Mouse (Mus musculus): Measurements from ENCODE around the gene Ank3. TPM values are rescaled to one million over a fixed set of nuclear protein-coding genes. Genes with fewer than 3 reads are reported as not detected.
A peak's percentile ranks its signal among the peaks of the same experiment; 100 is the strongest.

Ank3 gene
- total RNA-seq, 2 experiments from 2014 or later, result 78.0 to 88.7 TPM

DNA sequence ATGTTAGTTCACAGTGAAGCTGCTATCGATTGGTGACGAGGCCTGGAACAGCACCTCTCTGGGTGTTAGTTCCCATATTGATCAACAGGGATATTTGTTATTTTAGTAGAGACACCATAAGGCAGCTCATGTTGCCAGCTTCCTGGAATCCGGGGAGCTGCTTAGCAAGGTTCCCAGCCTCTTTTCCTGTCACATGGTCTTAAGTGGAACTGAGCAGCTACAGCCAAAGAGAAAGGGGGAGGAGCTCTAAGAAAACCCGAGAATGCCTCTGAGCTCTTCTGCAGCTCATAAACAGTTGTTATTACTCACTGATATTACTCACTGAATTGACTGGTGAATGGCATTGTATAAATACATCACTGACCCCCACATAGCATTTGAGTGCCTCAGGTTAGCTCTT is 318.3 kb downstream of the Ank3 start:
- DNase-seq (ENCODE audit: low spot score), result no peak

DNA sequence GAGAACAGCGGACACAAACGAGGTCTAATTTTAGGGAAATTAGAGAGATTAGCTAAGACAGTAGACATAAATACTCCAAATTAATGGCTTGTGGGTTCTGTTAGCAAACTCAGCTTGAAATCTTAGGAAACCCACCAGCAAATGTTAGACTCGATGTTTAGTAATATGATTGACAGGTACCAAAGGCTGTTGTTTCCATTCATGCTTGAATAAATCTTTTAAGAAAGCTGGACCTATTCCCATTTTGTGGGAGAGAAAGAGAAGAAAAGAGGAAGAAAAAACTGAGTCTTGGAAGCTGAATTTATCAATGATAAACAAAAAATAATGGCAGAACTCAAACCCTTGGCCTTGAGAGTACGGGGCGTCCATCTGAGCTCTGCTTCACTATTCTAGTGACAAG is 320.8 kb downstream of the Ank3 start:
- no peak for DNase-seq (ENCODE audit: low spot score)

DNA sequence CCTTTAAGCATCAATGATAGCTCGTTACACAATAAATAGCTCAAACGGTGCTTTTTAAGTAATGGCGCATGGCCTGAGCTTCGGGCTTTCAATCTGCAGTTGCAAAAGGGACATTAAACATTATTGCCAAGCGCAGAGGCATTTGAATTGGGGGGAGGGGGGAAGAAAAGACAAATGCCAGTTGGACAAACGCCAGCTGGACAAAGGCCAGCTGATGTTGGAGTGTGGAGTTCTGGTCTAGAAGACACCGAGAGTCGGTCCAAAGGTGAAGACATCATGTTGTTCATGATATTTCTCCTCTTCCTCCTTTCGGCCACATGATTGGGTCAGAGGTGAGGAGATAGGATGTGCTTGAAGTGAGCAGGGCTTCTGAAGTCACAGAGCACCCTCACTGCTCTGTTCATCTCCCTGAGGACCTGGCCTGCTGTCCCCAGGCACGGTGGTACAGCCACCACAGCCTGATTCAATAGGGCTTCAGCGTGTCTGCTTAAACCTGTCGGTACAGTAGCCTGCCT is 321.4 kb downstream of the Ank3 start:
- no peak for DNase-seq (ENCODE audit: low spot score)

DNA sequence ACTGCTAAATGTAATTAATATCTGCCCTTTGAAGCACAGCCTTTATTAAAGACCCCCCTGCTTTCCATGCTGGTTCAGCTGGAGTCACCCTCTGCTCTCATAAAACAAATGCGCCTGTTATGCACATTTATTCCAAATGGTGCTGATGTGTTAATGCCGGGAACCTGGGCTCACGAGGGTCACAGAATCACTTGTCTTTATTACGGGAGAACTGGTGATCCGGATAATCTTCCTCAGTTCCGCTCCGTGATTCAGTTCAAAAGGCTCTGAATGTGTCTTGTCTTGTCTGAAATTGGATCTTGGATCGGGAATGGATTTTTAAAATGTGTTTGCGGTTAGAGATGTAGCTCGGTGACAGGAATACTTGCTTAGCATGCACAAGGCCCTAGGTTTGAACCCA is 321.9 kb downstream of the Ank3 start:
- no peak for DNase-seq (ENCODE audit: low spot score)

DNA sequence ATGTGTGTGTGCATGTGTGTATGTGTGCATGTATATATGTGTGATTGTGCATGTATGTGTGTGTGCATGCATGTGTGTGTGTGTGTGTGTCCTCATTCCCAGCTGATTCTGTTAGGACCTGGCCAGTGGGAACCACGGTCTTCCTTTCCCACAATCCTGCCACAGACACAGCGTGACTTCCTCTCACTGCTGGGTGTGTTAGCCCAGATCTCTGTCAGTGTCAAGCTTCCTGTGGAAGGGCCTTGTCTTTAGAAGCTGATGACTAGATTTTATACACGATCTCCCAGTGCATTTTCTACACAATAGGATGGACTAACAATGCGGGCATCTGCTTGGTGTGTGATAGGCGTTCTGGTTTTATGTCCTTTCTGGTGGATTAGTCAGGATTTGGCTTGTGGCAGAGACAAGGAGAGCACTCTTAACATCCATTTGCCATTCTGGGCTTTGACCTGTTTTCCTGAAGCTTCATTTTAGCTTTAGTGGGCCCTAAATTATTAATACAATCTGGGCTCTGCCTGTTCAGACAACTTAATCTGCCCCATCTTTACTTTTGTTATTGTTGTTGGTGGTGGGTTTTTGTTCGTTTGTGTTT is 322.4 kb downstream of the Ank3 start:
- DNase-seq (ENCODE audit: low spot score), result no peak

DNA sequence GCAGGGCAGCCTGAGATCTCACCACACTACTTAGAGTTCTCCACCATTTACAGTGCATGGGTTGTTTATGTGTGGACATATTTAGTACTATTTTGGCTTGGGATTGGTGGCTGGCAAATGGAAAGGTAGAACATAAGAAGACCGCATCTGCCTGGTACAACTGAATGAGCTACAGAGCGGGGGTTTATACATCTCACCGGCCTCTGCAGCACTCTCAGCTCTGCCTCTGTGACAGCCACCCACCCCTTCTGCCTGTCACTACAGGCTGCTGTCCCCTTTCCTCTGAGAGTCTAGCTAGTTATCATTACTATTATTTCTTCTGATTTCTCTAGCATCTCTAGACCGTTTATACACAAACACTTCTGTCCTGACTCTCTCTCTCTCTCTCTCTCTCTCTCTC is 325.6 kb downstream of the Ank3 start:
- no peak for DNase-seq (ENCODE audit: low spot score)

DNA sequence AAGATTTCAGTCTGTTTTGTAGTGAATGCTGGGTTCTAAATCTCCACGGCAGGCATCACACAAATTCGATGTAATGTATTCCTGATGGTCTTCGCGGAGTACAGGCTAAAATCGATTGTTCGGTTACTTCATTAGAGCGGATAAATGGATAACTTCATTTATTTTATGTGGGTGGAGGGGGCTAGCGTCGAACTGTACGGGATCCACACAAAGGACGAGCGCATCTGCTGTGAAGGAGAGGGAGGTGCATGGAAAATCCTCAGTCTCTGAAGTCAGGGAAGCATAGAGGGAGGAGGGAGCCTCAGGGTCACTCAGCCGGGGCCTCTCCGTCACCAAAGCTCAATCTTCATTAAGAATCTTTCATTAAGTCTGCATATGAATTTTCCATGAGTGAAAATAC is 326.5 kb downstream of the Ank3 start:
- DNase-seq (ENCODE audit: low spot score), result no peak

DNA sequence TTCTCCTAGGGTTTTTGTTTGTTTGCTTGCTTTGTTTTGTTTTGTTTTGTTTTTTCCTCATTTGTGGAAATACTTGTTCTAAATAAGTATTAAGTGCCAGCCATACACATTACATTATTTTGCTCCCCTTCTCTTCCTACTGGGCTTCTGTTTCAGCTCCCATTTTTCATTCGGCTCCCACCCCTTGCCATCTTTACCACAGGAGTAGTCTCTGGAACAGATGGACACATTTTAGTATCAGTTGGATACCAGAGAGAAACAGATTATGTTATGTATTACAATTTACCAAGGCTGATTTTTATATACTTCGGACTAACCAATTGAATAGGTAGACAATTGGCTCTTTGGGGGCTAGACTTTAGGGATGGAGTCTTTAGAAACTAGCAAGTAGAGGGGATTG is 327.7 kb downstream of the Ank3 start:
- no peak for DNase-seq (ENCODE audit: low spot score)

DNA sequence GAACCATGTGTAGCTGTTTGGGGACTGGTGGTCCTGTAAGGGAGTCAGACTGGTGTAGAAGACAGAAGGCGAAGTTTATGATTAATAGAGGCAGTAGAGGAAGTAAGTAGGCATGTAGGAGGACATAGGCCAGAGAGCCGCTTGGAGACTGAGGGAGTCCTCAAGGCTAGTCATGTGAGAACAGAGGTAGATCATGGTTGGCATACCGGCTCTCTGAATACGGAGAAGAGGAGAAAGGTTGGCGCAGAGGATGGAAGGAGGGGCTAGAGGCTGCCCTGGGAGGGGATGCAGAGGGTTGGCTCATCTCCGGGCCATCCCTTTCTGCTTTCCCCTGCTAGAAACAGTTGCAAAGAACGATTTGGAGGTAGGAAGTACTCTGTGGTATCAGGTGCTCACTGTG is 328.2 kb downstream of the Ank3 start:
- DNase-seq (ENCODE audit: low spot score), result no peak

DNA sequence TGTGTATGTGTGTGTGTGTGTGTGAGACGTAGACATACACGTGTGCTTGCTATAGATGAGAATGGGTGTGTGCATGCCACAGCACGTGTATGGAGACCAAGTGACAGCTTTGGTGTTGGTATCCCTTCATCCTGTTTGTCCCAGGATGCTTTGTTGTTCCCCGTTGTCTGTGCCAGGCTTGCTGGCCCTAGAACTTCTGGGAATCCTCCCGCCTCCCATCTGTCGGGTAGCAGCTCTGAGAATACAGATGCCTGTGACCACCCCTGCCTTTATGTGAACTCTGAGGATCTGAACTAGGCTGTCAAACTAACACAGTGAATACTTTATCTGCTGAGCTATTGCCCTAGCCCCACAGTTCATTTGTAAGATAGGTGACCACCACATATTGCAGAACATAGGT is 330.3 kb downstream of the Ank3 start:
- DNase-seq (ENCODE audit: low spot score), result no peak

DNA sequence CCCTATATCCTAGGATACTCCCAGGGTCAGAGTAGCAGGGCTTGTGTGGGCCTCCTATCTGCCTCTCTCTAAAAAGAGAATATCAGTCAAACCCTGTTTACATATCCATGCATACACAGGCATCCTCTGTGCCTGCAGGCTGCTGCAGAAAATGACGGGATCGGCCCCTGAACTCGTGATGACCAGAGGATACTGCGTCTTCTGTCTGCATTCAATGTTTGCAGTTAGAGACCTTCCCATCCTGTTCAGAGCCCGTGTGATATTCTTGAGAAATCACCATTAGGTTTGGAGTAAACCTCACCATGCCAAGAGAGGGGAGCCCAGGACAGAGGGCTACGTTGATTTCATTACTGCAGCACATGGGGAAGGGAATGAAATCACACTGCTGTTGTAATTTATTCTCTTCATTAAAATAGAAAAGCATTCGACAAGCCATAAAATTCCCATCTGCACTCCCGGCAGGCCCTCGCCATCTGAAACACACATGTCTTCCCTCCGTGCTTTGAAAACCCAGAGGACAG is 331.8 kb downstream of the Ank3 start:
- no peak for DNase-seq (ENCODE audit: low spot score)

DNA sequence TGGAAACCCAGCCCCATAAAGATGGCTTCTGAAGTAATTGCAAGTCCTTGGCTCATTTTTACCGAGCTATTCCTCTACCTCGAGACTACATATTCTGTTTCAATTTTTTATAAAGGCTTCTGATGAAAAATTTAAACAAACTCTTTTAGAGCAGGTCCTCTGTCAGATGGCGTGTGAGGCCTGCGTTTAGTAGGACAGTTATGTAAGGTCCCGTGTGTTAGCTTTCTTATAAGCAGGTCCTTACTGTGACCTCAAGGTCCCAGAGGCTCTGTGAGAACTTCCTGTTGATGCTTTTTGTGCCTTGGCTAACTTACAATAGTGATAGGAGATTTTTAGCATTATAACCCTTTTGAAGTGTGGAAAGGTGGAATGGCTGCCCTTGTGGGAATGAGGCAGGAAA is 332.8 kb downstream of the Ank3 start:
- no peak for DNase-seq (ENCODE audit: low spot score)

DNA sequence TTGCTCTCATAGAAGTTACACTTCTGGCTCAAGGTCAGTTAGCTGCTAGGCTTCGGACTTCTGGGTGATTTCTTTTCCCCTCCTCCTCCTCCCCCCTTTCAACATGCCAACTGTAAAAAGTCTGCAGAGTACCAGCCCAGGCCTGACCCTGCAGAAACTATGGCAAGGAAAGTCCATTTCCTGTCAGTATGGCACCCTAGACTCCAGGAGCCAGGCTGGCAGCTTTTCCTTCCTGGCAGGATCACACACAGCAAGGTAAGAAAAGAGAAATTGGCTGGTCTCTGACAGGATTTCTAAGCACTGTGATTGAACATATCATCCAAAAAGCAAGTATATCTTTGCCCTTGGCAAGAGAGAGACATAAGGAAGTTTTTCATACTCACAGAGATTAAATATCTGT is 333.3 kb downstream of the Ank3 start:
- DNase-seq (ENCODE audit: low spot score), result no peak

DNA sequence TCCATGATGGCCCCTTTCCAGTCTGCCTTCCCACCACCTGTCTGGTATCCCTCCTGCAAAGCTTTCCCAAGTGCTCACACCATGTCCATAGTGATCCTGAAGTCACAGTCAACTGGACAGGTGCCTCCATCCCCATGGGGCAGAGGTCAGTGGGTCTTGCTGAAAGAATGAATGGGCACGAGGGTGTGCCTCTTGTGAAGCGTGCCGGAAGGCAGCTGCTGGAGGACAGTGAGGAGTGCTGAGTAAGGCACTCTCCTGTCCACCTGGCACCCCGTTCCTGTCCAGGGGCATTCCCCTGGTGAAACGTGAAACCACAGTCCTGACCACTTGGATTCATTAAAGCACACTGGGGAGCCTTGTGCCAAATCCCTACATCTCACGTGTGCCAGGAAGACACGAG is 337.7 kb downstream of the Ank3 start:
- no peak for DNase-seq (ENCODE audit: low spot score)

DNA sequence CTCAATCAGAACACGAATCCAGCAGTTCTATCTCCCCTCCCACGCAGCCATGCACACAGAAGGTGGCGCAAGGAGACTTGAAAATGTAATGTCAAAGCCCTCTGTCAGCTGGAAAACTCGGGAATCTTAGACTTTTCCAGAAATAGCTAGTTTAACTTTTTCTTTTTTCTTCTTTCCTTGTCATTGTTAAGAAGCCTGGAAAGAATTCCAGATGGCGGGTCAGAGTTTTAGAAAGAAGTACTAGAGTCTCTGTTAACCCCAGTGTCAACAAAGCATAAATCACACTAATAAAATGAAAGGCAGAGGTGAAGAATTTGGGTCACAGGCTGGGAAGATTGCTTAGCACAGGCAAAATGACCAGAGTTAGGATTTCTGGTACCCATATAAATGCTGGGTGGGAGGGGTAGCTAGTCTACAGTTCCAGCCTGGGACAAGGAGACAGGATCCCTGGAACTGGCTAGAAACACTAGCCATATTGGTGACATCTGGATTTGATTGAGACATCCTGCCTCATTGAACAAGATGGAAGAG is 340.2 kb downstream of the Ank3 start:
- no peak for DNase-seq (ENCODE audit: low spot score)

DNA sequence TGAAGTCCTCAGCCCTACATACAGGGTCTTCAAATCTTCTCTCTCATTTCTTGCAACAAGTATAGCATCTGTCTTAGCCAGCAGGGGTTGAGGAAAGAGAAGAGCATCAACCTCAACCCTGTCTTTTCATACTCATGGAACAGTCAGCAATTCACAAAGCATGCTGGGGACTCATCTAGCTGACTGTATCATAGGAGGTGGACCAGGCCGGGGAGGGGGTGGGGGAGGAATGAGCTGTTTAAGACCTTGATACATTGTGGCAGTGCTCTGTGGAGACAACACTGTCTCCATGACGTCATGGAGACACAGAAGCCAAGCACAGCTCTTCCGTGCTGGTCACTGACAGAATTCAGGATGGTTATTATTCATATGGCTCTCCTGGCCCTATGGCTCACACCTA is 344.0 kb downstream of the Ank3 start:
- DNase-seq (ENCODE audit: low spot score), result no peak

DNA sequence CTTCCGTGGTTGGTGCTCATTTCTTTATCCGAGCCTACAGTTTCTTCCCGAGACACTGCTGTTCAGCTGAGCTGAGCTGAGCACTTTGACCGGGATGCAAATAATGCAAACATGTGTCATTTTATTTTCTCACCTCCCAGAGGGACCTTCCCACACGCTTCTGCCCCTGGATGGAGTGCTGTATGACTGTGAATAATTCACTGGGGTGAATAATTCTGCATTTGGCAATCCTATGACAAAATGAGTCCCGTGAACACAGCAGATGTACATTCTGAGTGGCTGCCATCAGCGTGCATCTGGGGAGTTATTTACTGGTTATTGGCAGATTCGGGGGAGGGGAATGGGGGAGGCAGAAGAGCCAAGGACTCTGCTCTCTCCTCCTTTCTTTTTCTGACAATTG is 345.6 kb downstream of the Ank3 start:
- no peak for DNase-seq (ENCODE audit: low spot score)

DNA sequence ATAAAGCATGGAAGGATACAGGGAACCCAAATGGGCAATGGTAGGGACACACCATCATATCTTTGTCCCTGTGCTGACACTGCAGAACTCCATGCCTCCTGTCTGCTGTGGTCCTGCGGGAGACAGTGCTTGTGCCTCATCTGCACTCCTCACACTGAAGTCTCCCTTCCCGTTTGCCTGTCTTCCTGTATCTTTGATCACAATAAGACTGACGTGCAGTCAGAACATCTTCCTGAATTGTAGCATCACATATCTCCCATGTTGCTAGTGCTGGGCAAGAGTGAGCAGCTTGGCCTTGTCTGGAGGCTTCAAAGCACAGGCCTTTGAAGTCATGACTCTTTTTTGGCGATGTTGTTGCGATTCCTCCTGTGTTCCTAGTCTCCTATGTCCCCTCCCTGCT is 346.3 kb downstream of the Ank3 start:
- DNase-seq (ENCODE audit: low spot score), result no peak

DNA sequence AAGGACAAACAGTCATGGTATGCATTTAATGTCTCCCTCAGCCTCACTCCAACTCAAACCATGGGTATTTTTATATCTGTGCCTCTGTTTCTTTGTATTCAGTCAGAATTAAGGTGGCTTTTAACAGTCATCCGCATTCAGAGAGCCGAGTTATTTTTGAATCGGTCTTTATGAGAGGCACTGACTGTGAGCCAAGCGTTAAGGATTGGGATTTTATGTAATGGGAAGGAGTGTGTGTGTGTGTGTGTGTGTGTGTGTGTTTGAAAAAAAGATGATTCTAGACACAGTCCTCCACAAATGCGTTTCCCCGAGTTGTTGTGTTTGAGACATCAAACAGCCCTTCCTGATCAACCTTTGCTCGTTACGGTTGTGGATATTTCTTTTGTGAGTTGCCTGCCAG is 347.7 kb downstream of the Ank3 start:
- no peak for DNase-seq (ENCODE audit: low spot score)

DNA sequence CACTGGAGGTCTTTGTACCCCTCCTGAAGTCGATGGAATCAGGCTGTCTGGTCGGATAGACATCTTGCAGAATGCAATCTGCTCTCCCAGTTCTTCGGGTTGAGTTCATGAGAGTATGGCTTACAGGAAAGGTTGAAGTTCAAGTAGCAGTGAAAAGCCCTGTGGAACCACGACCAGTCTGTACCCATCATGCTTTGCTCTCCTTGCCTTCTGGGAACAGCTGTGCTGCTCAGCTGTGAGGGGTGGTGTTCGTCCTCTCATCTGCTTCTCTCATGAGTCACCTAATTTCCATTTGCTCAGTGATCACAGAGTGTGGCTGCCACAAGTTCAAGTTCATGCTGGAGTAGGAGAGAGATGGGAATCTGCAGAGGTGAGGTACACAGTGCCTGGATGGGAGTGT is 348.2 kb downstream of the Ank3 start:
- DNase-seq (ENCODE audit: low spot score), result no peak

DNA sequence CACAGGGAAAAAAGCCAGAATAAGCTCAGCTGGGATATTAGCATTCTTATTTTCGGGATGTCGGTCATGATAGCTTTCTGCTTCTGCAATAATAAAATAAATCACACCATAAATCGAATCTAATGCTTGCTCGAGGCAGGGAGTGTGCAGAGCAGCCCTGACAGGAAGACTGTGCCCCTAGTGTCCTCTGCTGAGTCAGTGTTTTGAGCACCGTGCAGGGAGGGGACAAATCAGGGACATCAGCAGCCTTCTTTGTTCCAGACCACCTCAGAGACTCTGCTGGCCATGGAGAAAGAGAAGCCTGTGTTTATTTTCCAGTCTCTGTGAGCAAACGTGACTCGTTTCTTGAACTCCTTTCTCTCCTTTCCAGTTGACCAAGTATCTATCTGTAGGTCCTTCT is 352.8 kb downstream of the Ank3 start:
- DNase-seq (ENCODE audit: low spot score), result no peak

DNA sequence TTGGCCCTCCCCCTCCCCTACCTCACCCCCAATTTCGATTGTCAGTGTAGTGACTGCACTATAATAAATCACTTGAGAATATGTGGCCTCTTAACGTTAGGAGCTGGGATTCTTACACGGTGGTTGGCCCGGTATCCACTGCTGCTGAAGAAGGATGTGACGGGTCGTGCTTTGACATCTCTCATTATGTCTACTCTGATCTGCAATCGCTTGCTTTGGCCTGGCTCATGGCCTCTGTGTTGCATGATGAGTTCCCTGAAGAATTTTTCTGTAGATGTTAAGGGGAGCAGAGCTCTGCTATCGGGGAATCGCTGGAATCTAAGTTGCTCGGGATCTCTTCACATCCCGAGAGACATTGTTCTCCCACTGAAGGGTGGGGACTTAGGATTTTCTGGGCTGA is 354.9 kb downstream of the Ank3 start:
- peak; percentile 15 for DNase-seq (ENCODE audit: low spot score)

DNA sequence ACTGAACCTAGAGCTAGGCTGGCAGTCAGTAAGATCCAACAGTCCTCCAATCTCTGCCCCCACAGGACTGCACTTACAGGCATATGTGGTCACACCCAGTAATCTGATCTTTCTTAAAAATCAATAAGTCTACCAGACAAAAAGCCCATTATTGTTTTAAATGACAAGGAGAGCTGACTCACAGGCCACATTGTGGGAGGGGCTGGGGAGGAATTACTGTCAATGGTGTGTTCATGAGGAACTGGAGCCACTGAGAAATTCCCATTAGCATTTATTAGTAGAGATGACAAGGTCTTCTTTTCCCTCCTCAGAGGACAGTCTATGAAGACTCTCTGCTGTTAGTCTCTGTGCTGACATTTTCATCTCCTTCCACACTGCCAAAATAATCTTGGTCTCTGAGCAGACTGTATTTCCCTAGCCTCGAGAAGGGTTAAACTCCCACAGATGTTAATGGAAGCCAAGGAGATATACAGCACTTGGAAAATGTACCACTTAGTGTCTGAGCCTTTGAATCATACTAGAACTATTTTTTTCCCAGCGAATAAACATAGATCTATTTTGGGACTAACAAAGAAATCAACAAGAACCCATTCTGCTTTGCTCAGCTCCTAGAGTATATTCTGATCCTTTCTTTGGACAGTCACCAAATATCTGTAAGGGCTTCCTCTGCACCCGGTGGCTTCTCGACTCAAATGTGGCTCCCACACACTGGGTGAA is 358.5 kb downstream of the Ank3 start:
- DNase-seq (ENCODE audit: low spot score), result no peak

Measured in gastrocnemius, adult 18-20 months (tissue).